Mouse (Mus musculus): Measurements from ENCODE around the gene Snrk.

The Snrk gene

DNA sequence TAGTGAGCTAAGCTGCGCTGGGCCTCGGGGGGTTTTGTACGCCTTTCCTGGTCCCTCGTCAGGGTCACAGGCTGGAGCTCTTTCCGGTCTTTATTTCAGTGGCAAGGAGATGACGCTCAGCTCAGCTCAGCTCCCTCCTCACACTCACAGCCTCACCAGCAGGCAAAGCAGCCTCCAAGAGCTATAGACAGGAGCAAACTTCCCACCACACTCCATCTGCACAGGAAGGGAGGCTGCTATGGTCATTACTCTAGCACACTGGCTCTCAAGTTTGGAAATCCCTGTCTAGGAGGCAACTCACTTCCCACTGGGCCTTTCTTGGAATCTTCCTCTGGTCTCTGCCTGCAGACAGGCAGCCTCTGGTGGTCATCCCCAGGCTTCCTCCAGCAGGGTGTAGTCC, 68.9 kb downstream of the Snrk start:
- no peak for DNase-seq

- no peak for DNase-seq
These were observed 69.7 kb downstream of the Snrk start for GRCm38 (mm10) chr9:122186643-122187226.

DNA sequence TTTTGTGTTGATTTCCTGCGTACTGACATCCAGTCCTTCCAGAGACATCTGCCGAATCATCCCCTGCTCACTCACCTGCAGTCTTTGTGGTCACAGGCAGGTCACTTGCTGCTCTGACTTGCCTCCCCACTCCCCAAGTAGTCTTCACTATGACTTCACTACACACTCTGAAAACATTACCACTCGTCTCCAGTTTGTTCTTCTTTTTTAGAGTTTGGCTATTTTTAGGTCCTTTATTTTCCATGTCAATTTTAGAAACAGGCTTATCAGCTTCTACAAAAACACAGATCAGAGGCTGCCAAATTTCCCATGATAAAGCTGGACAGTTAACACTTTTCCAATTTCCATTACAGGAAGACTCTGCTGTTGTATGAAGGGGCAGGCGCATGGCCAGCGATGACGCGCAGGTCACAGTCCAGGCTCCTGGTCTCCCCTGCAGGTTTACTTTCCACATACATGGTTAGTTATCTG, 70.4 kb downstream of the Snrk start:
- no peak for DNase-seq

GRCm38 (mm10) chr9:122188724-122189123, 71.7 kb downstream of the Snrk start:
- no peak for DNase-seq

DNA sequence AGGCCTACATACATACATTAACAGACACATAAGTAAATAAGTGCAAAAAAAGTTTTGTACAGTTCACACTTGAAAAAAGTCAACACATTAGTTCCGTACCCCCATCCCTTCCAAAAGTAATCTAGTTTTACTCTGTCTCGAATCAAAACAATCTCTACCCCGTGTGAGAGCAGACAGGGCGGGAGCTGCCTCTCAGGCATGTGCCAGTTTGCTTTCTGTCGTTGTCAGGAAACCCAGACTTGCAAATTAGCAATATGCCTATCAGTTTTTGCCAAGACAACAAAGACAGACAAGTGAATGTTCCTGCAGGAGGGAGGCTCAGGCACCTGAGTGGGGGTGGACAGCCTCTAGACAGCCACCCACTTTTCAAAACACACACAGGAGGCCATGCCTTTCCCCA, 76.3 kb downstream of the Snrk start:
- no peak for DNase-seq

DNA sequence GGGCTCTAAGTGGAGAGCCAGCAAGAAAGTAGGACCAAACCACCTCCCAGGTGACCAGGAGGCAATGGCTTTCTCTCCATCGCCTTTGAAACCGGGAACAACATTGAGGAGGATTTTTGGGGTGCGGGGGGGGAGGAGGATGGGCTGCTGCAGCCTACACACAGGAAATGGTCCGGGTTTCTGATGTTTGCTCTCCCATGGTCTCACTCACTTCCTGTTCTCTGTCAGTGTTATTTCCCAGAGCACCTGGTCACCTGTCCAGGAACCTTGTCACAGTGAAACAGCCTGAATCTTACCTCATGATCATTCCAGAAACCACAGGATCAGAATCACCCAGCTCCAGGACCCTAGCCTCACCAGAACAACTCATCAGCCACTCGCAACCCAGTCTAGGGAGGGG, 76.8 kb downstream of the Snrk start:
- DNase-seq, result no peak

DNA sequence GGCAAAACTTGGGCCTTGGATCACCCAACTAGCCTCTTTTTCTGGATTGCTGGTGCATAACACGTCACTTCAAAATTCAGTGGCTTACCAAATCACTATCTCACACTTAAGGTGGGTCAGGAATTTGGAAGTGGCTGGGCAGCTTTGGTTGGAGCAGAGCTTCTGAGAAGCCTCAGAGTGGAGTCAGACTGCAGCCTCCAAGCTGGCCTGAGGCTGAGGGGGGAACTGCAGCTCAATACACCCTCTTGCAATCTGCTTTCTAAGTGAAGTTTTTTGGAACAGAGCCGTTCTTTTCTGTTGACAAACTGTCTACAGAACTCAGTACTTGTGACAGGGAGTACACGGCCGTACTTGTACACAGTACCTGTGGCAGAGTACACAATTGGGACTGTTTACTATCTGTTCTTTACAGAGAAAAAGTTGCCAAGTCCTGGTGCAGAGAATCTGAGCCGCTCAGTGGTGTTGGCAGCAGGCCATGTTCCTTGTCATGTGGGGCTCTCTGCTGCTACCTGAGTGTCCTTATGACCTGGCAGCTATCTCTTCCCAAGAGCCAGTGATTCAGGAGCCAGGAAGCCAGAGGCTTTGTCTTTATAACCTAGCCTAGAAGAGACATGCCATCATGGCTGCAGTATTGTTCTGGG, 78.1 kb downstream of the Snrk start:
- peak; percentile 73 for DNase-seq

DNA sequence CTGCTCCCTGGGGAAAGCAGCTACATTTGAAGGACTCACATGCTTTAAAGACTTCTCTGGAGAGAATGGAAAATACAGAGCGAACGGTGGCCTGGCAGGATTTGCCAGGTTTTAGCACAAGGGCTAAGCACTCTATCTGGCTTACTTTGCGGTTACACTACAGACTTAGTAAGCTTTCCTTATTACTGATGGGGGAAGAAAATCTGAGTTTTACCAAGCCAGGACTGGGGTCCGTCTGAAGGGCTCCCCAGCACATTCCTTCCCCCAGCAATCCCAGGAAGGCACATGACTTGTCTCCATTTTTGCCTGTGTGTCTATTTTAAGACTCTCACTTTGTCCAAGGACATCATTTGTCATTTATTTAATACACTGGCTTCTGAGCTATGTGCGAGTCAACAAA, 80.0 kb downstream of the Snrk start:
- DNase-seq, result no peak

- DNase-seq, result no peak
These were observed 81.6 kb downstream of the Snrk start for GRCm38 (mm10) chr9:122198621-122199020.

GRCm38 (mm10) chr9:122199253-122199652, 82.2 kb downstream of the Snrk start:
- peak; percentile 73 for DNase-seq

DNA sequence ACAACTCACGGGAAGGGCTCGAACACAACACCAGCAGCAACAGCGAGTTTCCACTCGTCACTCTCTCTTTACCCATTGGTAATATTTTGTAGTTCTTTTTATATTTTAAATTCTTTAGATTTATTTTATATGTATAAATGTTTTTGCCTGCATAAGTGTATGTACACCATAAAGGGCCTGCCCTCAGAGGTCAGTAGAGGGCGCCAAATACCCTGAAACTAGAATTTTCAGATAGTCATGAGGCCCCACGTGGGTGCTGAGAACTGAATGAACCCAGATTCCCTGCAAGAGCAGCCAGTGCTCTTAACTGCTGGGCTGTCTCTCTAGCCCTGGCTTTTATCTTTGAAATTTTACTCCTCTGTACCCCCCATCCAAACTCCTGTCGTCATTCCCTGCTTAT, 87.4 kb downstream of the Snrk start:
- no peak for DNase-seq

GRCm38 (mm10) chr9:122205543-122206200, 88.6 kb downstream of the Snrk start:
- peak; percentile 53 for DNase-seq

GRCm38 (mm10) chr9:122208311-122208710, 91.2 kb downstream of the Snrk start:
- DNase-seq, result no peak

GRCm38 (mm10) chr9:122215118-122215517, 98.1 kb downstream of the Snrk start:
- no peak for DNase-seq

GRCm38 (mm10) chr9:122216945-122217529, 100.0 kb downstream of the Snrk start:
- no peak for DNase-seq
